Comparison of ENCODE assay signal across 9 mouse cellular contexts in genomic region chrX:167211871-167212555, GRCm38 (mm10). TPM values are rescaled to one million over a fixed set of nuclear protein-coding genes. Genes with fewer than 3 reads are reported as not detected.
DNase-seq lines count a peak whose midpoint lies in the region; ATAC-seq and TF ChIP-seq lines count a peak whose summit lies in the region.
"Had no signal": no experiment of that assay in that cellular context is flagged by ENCODE, and none has a peak within 500 bp of the region (broad histone marks: within the 10 kb centered on the region; RNA-seq: fewer than 3 reads in every experiment).

No protein-coding gene starts in this region.

- peak overlapping the region; percentile 70 for H3K27ac ChIP-seq in forebrain, embryonic 10.5 days
- H3K27ac ChIP-seq in forebrain, postnatal 0 days (ENCODE audit: low read depth, low read length), result no peak overlapping the region
- peak overlapping the region; percentile 3 for H3K27ac ChIP-seq in bone marrow macrophage, adult 2 months (ENCODE audit: insufficient read depth, low read depth, low read length)
- H3K27ac ChIP-seq in midbrain, embryonic 12.5 days (replicated peaks), result peak overlapping the region; percentile 17

- H3K4me3 ChIP-seq in forebrain, embryonic 10.5 days, result no peak overlapping the region
- no peak overlapping the region for H3K4me3 ChIP-seq in forebrain, postnatal 0 days (ENCODE audit: low read depth, low read length)
- no peak overlapping the region for H3K4me3 ChIP-seq in bone marrow macrophage, adult 2 months (ENCODE audit: insufficient read depth, low read length)
- no peak overlapping the region for H3K4me3 ChIP-seq in midbrain, embryonic 12.5 days

- peaks cover 24% of the 10 kb centered on the region for H3K4me1 ChIP-seq in forebrain, embryonic 10.5 days
- no peaks in the 10 kb centered on the region for H3K4me1 ChIP-seq in forebrain, postnatal 0 days (ENCODE audit: insufficient read depth)
- H3K4me1 ChIP-seq in bone marrow macrophage, adult 2 months (ENCODE audit: control insufficient read depth, insufficient read depth, low read length), result peaks cover 15% of the 10 kb centered on the region
- H3K4me1 ChIP-seq in midbrain, embryonic 12.5 days, result peaks cover 22% of the 10 kb centered on the region

- 34% methylated on average over 9 of the region's 9 CpGs for WGBS in forebrain, embryonic 10.5 days
- WGBS in forebrain, postnatal 0 days, result 46% methylated on average over 9 of the region's 9 CpGs
- WGBS in midbrain, embryonic 12.5 days, result 52% methylated on average over 9 of the region's 9 CpGs

- no peaks in the 10 kb centered on the region for H3K9me3 ChIP-seq in forebrain, embryonic 10.5 days
- no peaks in the 10 kb centered on the region for H3K9me3 ChIP-seq in forebrain, postnatal 0 days (ENCODE audit: low read length)
- no peaks in the 10 kb centered on the region for H3K9me3 ChIP-seq in midbrain, embryonic 12.5 days

- peaks cover 5% of the 10 kb centered on the region for H3K36me3 ChIP-seq in forebrain, embryonic 10.5 days (replicated peaks)
- H3K36me3 ChIP-seq in forebrain, postnatal 0 days (ENCODE audit: insufficient read depth), result no peaks in the 10 kb centered on the region
- H3K36me3 ChIP-seq in midbrain, embryonic 12.5 days, result no peaks in the 10 kb centered on the region

- H3K9ac ChIP-seq in forebrain, postnatal 0 days, result no peak overlapping the region
- no peak overlapping the region for H3K9ac ChIP-seq in midbrain, embryonic 12.5 days (replicated peaks)

- no peak for ATAC-seq in forebrain, postnatal 0 days
- peak; percentile 25; the same call in 1 of the 2 replicates for ATAC-seq in midbrain, embryonic 12.5 days (ENCODE audit: low FRiP score, low read depth)
- ATAC-seq: Patski had no signal

- no peak for DNase-seq in forebrain, embryonic 10.5 days (ENCODE audit: extremely low spot score, low spot score)
- no peak for DNase-seq in forebrain, postnatal 0 days
- peak; percentile 12 for DNase-seq in kidney, postnatal 10 days
- DNase-seq in kidney, adult 9 months, result no peak
- no peak for DNase-seq in right cerebral cortex, postnatal 25 days
- DNase-seq in ovary, postnatal 10 days (ENCODE audit: low spot score), result no peak

- no peak overlapping the region for H3K4me2 ChIP-seq in forebrain, postnatal 0 days (ENCODE audit: low read depth)
- H3K4me2 ChIP-seq in midbrain, embryonic 12.5 days (replicated peaks), result 0 out of 2 replicates have a peak overlapping the region, but pooled peaks have one; percentile 11

- H3K27me3 ChIP-seq in forebrain, embryonic 10.5 days (ENCODE audit: poor library complexity, severe bottlenecking), result peaks cover 59% of the 10 kb centered on the region
- H3K27me3 ChIP-seq in forebrain, postnatal 0 days (ENCODE audit: insufficient read depth, low read length), result no peaks in the 10 kb centered on the region
- H3K27me3 ChIP-seq in midbrain, embryonic 12.5 days, result peaks cover 31% of the 10 kb centered on the region
- H3K27me3 ChIP-seq: Patski had no signal

- no peak for TF ChIP-seq CTCF in forebrain, postnatal 0 days (IDR thresholded peaks at IDR 0.05; ENCODE audit: low read depth)
- TF ChIP-seq CTCF in bone marrow macrophage, adult 2 months (IDR thresholded peaks at IDR 0.05; ENCODE audit: low read depth, low read length), result no peak

- TF ChIP-seq POLR2A in bone marrow macrophage, adult 2 months (IDR thresholded peaks at IDR 0.05; ENCODE audit: borderline replicate concordance, low read depth, low read length), result no peak

RNA-seq across cellular contexts. Expression of gene Tmsb4x, which starts 2.9 kb away (rescaled TPM):
- polyA plus RNA-seq in forebrain, embryonic 10.5 days (2016; fragmentation: Nextera tagmentation; extraction: Ambion mirVana), result 2,014 and 2,296 TPM in 2 replicates
- total RNA-seq in forebrain, postnatal 0 days (2014; rRNA removed), result 2,260 and 3,868 TPM in 2 replicates
- polyA plus RNA-seq in forebrain, postnatal 0 days (2015; fragmentation: Nextera tagmentation; extraction: Ambion mirVana), result 5,725 and 7,393 TPM in 2 replicates
- polyA plus RNA-seq in bone marrow macrophage, adult 2 months (2012; ENCODE audit: insufficient read depth, insufficient read length, missing spikeins), result 12,467 and 14,564 TPM in 2 replicates
- polyA plus RNA-seq in midbrain, embryonic 12.5 days (2016; fragmentation: Nextera tagmentation; extraction: Ambion mirVana), result 6,192 and 6,219 TPM in 2 replicates

RNA-seq across cellular contexts. Expression of gene Tlr8, which starts 52.1 kb away (rescaled TPM):
- not detected in 2 replicates for polyA plus RNA-seq in forebrain, embryonic 10.5 days (2016; fragmentation: Nextera tagmentation; extraction: Ambion mirVana)
- total RNA-seq in forebrain, postnatal 0 days (2014; rRNA removed), result 0.31 and 0.52 TPM in 2 replicates
- polyA plus RNA-seq in forebrain, postnatal 0 days (2015; fragmentation: Nextera tagmentation; extraction: Ambion mirVana), result not detected in 2 replicates
- 156 and 229 TPM in 2 replicates for polyA plus RNA-seq in bone marrow macrophage, adult 2 months (2012; ENCODE audit: insufficient read depth, insufficient read length, missing spikeins)
- 0.40 TPM in 1 of 2 replicates, not detected in the other for polyA plus RNA-seq in midbrain, embryonic 12.5 days (2016; fragmentation: Nextera tagmentation; extraction: Ambion mirVana)
- polyA plus RNA-seq: Patski had no signal

Comparison
In these comparisons a context has a peak if more than half of its experiments do, and no peak if none do; other contexts are left out.
1. RNA of gene Tlr8, which starts 52.1 kb away (polyA plus RNA-seq): 156 to 229 TPM in bone marrow macrophage, adult 2 months; 0.40 TPM in midbrain, embryonic 12.5 days, not detected in forebrain, postnatal 0 days and not detected in forebrain, embryonic 10.5 days; every median in the first group is over 100 times any median in the second.